Mouse (Mus musculus): ENCODE results near the gene Parvg.

Gene Parvg

DNA sequence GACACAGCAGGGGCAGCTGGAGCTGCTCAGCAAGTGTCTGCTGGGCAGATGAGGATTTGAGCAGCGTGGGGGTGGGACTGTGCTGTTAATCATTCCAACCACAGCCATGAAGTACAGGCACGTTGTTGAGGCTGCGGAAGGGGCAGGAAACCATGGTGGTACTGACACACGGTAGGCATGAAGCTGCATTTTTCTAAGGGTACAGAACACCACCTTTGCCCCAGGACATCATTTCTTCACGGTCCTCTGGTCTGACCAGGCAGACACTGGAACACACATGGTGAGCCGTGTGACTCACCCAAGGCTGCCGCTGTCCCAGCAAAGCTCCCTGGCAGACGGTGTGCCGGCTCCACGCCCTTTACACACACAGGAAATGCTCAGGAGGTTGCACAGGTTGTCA lies 56.4 kb downstream of the Parvg start:
- peaks cover 3% of the 10 kb centered on the region; the same call in 1 of the 2 replicates for H3K9me3 ChIP-seq (ENCODE audit: low read length)
- peaks cover 3% of the 10 kb centered on the region for H3K27me3 ChIP-seq (ENCODE audit: insufficient read depth, low read length)
- TF ChIP-seq NANOG (IDR thresholded peaks at IDR 0.05; ENCODE audit: borderline replicate concordance, low read length) (no peak), POU5F1 (IDR thresholded peaks at IDR 0.05; ENCODE audit: borderline replicate concordance, low read length) (no peak), CTCF (conservative IDR thresholded peaks at IDR 0.05; ENCODE audit: low read length) (no peak)
- 0 out of 2 replicates have a peak, but pooled peaks cover 4% of the 10 kb centered on the region for H3K4me1 ChIP-seq (replicated peaks; ENCODE audit: low read depth, low read length)
- H3K4me3 ChIP-seq (replicated peaks; ENCODE audit: low read length) = no peak overlapping the region
- no peaks in the 10 kb centered on the region for H3K36me3 ChIP-seq (ENCODE audit: insufficient read depth, low read length)

DNA sequence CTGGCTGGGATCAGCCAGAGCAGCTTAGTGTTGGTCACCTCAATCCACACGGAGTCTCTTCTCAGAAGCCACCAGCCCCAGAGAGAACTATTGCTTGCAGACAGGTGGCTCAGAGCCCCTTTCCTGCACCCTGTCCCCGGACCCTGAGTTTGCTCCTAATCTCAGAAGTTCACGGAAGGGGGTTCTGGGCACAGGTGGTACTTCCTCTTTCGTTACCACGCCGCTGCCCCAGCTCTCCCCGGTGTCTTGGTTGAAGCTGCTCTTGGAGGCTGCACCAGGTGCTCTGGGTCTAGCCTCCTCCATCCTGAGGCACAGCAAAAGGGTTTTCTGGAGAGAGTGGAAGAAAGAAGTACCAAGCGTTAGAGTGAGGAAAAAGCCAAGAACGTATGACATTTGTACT lies 60.2 kb downstream of the Parvg start:
- Histone ChIP-seq H3K4me1 (replicated peaks; ENCODE audit: low read depth, low read length) (0 out of 2 replicates have a peak, but pooled peaks cover 4% of the 10 kb centered on the region), H3K27me3 (ENCODE audit: insufficient read depth, low read length) (peaks cover 3% of the 10 kb centered on the region), H3K4me3 (replicated peaks; ENCODE audit: low read length) (no peak overlapping the region), H3K9me3 (ENCODE audit: low read length) (0 out of 2 replicates have a peak, but pooled peaks cover 8% of the 10 kb centered on the region), H3K36me3 (ENCODE audit: insufficient read depth, low read length) (no peaks in the 10 kb centered on the region)
- TF ChIP-seq CTCF (conservative IDR thresholded peaks at IDR 0.05; ENCODE audit: low read length) (no peak), POU5F1 (IDR thresholded peaks at IDR 0.05; ENCODE audit: borderline replicate concordance, low read length) (no peak), NANOG (IDR thresholded peaks at IDR 0.05; ENCODE audit: borderline replicate concordance, low read length) (no peak)

DNA sequence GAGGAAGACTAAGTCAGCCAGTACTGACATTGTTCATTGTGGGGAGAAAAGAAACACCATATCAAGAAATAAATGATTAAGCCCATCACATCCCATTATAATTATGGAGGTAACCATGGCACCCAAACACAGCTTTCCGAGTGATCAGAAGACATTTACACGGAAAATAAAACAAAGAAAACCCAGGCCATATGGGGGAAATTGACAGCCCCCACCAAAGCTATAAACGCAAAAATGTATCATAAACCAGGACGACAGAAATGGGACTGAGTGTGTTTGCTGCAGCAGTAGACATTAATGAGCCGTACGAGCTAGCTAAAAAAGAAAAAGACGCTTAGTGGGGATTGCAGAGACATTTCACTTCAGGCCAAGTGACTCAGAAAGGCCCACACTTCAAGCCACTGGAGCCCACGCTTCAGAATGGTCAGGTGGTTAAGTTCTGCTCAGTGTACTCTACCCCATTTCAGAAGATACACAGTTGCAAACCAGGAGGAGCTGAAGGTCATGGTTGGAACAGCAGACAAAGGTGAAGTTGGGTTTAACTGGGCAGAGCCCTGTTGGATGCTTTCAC lies 62.3 kb downstream of the Parvg start:
- Histone ChIP-seq H3K4me3 (replicated peaks; ENCODE audit: low read length) (no peak overlapping the region), H3K27me3 (ENCODE audit: insufficient read depth, low read length) (peaks cover 3% of the 10 kb centered on the region), H3K36me3 (ENCODE audit: insufficient read depth, low read length) (no peaks in the 10 kb centered on the region), H3K9me3 (ENCODE audit: low read length) (0 out of 2 replicates have a peak, but pooled peaks cover 8% of the 10 kb centered on the region), H3K4me1 (replicated peaks; ENCODE audit: low read depth, low read length) (0 out of 2 replicates have a peak, but pooled peaks cover 5% of the 10 kb centered on the region)
- no peak for TF ChIP-seq NANOG (IDR thresholded peaks at IDR 0.05; ENCODE audit: borderline replicate concordance, low read length)
- TF ChIP-seq POU5F1 (IDR thresholded peaks at IDR 0.05; ENCODE audit: borderline replicate concordance, low read length) = no peak
- TF ChIP-seq CTCF (conservative IDR thresholded peaks at IDR 0.05; ENCODE audit: low read length) = no peak

DNA sequence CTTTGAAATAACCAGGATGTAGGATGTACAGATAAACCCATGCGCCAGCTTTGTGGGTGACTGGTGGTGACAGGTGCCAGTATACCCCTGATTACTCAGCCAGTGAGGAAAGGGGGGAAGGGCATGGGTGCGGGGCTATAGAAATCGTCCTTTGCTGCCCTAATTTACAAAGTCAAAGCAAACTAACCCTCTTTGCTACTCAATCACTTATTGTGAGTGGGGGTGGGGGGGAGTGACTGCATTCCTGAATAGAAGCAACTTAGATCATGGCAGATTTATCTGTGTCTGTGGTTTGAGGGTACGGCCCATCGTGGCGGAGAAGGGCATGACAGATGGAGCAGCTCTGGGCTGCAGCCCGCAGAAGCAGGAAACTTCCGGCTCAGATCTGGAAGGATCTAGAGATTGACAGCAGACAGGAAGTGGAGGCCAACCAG lies 64.9 kb downstream of the Parvg start:
- H3K27me3 ChIP-seq (ENCODE audit: insufficient read depth, low read length) = no peaks in the 10 kb centered on the region; the same call in 1 of the 2 replicates
- H3K4me1 ChIP-seq (replicated peaks; ENCODE audit: low read depth, low read length) = peaks cover 11% of the 10 kb centered on the region
- no peak overlapping the region for H3K4me3 ChIP-seq (replicated peaks; ENCODE audit: low read length)
- no peak for TF ChIP-seq NANOG (IDR thresholded peaks at IDR 0.05; ENCODE audit: borderline replicate concordance, low read length)
- no peak for TF ChIP-seq POU5F1 (IDR thresholded peaks at IDR 0.05; ENCODE audit: borderline replicate concordance, low read length)
- no peak for TF ChIP-seq CTCF (conservative IDR thresholded peaks at IDR 0.05; ENCODE audit: low read length)
- H3K9me3 ChIP-seq (ENCODE audit: low read length) = 0 out of 2 replicates have a peak, but pooled peaks cover 8% of the 10 kb centered on the region
- H3K36me3 ChIP-seq (ENCODE audit: insufficient read depth, low read length) = no peaks in the 10 kb centered on the region

DNA sequence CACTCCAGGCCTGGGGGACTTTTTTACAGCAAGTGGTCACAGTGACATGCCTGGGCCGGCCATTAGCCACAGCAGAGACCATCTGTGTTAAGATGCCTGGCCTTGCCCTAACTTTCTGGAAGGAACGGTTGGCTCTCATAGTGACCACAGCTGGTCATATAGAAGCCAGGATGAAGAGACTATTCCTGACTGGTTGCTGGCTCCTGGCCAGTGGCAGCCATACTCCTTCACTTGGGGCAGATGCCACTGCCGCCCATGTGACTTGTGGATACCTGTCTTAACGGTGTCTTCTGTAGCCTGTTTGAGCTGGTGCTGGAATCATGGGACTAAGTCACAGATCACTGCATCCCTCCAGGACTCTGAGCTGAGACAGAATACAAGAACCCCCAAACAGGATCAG lies 68.3 kb downstream of the Parvg start:
- Histone ChIP-seq H3K27me3 (ENCODE audit: insufficient read depth, low read length) (no peaks in the 10 kb centered on the region; the same call in 1 of the 2 replicates), H3K9me3 (ENCODE audit: low read length) (0 out of 2 replicates have a peak, but pooled peaks cover 5% of the 10 kb centered on the region), H3K4me1 (replicated peaks; ENCODE audit: low read depth, low read length) (peaks cover 14% of the 10 kb centered on the region), H3K36me3 (ENCODE audit: insufficient read depth, low read length) (no peaks in the 10 kb centered on the region), H3K4me3 (replicated peaks; ENCODE audit: low read length) (no peak overlapping the region)
- TF ChIP-seq NANOG (IDR thresholded peaks at IDR 0.05; ENCODE audit: borderline replicate concordance, low read length) (no peak), CTCF (conservative IDR thresholded peaks at IDR 0.05; ENCODE audit: low read length) (no peak), POU5F1 (IDR thresholded peaks at IDR 0.05; ENCODE audit: borderline replicate concordance, low read length) (no peak)
